Mouse (Mus musculus) gastrocnemius, postnatal 25 days (tissue): ENCODE results near the gene Dap3. TPM values are rescaled to one million over a fixed set of nuclear protein-coding genes. Genes with fewer than 3 reads are reported as not detected.
"Not testable (repeated sequence)": the region's sequence is repeated elsewhere in the genome, so short reads cannot be mapped to it uniquely, and the experiment has no call there.

Experiments used
- DNase-seq: peaks from one replicate; pipeline ENCODE4 v3.0.0; 2022
- long read RNA-seq, 2 experiments: library from polyadenylated mRNA; stranded (forward); transcript quantifications; one replicate each; pipeline ENCODE4 v2.0.0; 2021
- total RNA-seq, 2 experiments: library from RNA; stranded (reverse); gene quantifications; 1 replicate in 1 of 2; 2 replicates in 1 of 2; pipeline ENCODE4 v1.2.3; 2021

The Dap3 gene
- 10 to 100 TPM; 65.7 to 75.2 TPM for total RNA-seq
- long read RNA-seq, experiment 1, full-length matches to known transcripts, result 41 of 65 reads
- long read RNA-seq, experiment 1, partial matches to known transcripts, result 2 of 65 reads
- long read RNA-seq, experiment 1, other reads (novel, unspliced or antisense), result 22 of 65 reads
- long read RNA-seq, experiment 2, full-length matches to known transcripts, result 32 of 50 reads
- long read RNA-seq, experiment 2, partial matches to known transcripts, result 5 of 50 reads
- long read RNA-seq, experiment 2, other reads (novel, unspliced or antisense), result 13 of 50 reads

DNA sequence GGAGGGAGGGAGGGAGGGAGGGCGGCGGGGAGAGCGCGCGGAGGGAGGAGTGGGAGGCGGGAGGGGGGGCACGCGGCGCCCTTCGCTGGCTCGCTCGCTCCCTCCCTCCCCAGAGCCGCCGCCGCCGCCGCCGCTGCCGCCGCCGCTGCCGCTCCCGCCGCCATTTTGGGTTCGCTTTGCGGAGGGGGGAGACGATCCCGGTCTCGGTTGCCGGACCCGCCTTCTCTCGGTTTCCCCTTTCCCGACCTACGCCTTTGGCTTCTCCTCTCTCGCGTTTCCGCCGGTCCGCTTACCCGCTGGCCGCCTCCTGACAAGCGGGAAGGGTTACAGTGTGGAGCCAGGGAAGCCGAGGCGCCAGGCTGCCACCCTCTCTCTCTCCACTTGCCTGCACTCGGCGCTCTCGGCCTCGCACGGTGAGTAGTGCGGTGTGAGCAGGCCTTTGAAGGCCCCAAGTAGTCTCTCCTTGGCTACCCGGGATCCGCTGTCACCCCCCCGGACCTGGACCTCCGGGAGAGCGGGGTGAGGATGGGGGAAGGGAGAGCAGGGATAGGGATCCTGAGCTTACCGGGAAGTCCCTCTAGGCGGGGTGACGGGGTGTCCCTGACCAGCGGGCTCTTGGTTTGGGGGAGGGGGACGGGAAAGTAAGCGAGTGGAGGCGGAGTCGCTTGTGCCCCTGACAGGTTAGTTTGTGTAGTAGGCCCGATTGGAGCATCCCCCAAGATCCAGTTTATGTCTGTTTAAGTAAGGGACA, at the start of gene Dap3, which contains the start of gene Ash1l:
TSS of gene Dap3 (minus strand) at position 606 of the 751 bp plus-strand sequence.
TSS of gene Ash1l (plus strand) at position 47 of the 751 bp plus-strand sequence.
- DNase-seq, result no peak

DNA sequence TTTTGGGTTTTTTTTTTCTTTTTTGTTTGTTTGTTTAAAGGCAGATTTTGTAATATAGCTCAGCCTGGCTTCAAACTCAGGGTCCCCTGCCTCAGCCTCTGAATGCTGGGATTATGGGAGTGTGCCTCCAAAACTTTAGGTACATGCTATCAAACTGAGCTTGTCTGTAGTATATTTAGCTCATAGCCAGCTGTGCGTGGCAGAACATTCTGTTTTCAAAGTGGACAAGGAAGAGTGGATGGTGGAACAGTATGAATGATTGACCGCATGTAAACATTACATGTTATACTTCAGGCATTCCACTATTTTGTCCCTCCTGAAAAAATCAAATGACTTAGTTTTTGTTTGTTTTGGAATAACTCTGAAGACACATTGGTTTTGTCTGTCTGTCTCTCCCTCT, 41.8 kb upstream of the Dap3 start:
- no peak for DNase-seq

DNA sequence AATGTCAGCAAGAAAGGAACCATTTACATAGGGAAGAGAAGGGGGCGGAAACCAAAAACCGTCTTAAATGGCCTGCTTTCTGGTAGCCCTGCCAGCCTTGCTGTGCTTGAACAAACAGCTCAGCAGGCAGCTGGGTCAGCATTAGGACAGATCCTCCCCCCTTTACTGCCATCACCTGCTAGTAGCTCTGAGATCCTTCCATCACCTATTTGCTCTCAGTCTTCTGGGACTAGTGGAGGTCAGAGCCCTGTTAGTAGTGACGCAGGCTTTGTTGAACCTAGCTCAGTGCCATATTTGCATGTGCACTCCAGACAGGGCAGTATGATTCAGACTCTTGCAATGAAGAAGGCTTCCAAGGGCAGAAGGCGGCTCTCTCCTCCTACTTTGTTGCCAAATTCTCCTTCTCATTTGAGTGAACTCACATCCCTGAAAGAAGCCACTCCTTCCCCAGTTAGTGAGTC, 33.0 kb upstream of the Dap3 start:
- DNase-seq, result no peak

DNA sequence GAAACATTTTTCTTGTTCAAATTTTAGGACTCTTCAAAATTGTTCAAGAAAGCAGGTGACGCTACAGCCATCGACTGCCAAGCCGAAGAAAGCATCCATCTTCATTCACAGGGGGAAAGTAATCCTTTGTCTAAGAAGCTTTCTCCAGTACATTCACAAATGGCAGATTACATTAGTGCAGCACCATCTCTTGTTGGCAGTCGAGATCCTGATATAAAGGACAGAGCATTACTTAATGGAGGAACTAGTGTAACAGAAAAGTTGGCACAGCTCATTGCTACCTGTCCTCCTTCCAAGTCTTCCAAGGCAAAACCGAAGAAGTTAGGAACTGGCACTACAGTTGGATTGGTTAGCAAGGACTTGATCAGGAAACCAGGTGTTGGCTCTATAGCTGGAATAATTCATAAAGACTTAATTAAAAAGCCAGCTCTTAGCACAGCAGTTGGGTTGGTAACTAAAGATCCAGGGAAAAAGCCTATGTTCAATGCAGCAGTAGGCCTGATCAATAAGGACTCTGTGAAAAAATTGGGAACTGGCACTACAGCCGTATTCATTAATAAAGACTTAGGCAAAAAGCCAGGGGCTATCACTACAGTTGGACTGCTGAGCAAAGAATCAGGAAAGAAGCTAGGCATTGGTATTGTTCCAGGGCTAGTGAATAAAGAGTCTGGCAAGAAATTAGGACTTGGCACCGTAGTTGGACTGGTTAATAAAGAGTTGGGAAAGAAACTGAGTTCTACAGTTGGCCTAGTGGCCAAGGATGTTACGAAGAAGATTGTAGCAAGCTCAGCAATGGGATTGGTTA, 30.4 kb upstream of the Dap3 start:
- DNase-seq, result no peak

DNA sequence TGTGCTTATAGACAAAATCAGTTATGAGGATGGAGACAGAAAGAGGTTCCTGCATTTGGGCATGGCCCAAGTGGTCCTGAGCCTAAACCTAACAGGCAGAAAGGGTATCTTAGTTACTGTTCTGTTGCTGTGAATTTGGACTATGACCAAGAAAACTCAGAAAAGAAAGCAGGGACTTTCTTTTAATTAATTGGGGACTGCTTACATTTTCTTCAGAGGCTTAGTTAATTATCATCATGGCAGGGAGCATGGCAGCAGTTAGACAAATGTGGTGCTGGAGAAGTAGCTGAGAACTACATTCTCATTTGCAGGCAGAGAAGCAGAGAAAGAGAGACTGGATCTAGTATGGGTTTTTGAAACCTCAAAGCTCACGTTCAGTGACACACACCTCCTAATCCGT, 24.0 kb upstream of the Dap3 start:
- no peak for DNase-seq

DNA sequence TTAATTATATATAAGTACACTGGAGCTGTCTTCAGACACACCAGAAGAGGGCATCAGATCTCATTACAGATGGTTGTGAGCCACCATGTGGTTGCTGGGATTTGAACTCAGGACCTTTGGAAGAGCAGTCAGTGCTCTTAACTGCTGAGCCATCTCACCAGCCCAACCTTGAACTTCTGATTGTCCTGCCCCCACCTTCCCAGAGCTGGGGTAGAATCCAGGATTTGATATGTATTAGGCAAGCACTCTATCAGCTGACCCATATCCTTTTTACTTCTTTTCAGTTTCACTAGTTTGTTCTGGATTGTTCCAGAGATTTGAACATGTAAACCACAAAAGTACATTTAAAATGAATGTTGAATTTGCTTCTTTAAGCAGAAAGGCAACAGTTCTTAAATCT, 12.2 kb upstream of the Dap3 start:
- not testable (repeated sequence) for DNase-seq

DNA sequence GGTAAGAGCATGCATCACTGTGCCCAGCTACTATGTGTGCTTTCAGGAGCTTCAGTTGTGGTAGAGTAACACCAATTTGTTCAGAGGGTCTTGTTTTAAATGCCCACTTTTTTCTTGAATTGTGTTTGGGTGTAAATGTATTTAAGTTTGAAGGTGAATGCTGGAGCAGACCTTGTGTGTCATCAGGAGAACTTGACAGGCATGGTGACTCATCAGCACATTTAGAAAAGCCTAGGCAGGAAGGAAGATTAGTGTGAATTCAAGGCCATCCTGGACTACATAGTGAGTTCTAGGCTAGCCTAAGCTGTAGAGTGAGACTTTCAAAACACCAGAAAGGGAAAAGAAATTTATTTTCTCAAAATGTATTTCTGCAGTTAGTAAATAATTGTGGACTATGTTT, 2.8 kb upstream of the Dap3 start:
- DNase-seq, result no peak

DNA sequence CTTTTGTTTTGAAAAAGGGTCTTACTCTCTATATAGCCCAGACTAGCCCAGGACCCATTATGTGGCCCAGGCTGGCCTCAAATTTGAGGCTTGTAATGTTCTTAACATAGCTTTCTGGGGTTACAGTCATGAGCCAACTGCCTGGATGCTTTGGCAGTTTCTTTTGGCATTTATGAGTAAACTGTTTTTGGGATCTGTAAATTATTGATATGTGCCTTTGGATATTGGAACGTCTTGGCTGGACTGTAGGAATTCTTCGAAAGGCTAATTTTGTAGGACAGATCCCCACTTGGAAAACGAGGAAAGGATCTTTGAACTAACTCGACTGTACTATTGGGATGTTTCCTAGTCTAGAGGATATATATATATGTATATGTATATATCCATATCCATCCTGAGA, 2.3 kb upstream of the Dap3 start:
- no peak for DNase-seq

DNA sequence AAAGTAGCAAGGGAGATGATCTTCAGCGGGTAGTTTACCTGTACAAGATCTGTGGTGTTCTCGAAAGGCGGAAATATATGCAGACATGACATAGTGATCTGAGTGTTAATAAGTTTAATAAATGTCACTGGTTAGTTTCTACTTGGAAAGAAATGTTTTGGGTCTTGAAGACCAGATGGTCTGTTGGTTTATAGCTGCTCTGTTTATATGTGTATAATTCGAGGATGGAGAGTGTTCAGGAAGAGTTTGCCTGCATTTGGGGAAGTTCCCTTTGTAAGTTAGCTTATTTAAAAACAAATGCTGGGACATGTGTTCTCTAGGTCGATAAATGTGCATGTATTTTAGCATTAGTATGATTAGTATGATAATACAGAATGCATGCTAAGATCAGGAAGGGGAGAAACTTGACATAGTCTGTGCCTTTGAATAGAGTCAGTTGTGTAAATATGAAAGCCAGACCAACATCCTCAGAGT, 383 bp upstream of the Dap3 start:
- DNase-seq, result no peak

DNA sequence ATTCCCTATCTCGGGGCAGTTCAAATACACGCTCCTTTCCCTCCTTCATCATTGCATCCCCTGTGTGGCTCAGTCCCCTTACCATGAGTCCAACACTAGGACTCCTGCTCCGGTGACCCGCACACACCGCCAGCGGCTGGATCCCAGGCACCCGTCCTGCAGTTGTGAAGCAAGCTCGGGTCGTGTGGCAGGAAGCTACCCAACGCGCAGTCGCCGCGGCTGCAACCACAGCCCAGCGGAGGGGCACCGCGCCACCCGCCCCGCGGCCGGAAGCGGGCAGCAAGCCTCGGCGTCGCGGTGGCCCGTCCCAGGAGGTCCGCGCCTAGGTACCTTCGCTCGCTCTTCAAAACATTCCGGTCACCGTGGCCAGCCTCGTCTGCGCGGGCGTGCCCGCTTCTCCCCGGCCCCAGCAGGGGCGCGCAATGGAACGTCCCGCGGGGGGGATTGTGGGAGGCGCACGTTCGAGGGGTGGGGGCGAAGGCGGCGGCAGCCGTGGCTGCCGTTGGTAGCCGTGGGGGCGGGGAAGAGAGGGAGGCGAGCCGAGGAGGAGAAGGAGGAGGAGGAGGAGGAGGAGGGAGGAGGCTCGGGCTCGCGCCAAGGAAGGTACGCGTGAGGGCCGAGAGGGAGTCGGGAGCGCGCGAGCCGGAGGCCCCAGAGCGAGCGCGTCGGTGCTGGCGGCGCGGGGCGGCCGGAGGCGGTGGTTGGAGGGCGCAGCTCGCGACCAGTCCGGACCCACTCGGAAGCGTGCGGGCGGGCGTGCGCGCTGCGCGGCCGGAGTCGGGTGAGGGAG, 1.0 kb downstream of the Dap3 start:
- DNase-seq, result peak; percentile 92

DNA sequence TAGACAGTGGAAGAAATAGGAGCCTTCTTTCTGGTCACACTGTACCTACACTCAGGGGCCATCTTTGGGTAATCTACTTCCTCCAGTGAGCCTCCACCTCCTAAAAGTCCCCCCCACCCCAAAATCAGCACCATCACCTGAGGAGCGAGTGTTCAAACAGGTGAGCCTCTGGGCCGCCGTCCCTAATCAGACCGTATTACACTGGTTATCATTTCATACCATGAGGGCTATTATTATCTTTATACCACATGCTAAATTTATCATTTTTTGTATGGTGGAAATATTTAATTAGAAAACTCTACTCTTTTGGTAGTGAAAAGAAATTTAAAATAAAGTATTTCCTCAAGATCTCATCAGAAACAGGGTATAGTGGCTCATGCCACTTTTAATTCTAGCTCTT, 6.9 kb downstream of the Dap3 start:
- no peak for DNase-seq

DNA sequence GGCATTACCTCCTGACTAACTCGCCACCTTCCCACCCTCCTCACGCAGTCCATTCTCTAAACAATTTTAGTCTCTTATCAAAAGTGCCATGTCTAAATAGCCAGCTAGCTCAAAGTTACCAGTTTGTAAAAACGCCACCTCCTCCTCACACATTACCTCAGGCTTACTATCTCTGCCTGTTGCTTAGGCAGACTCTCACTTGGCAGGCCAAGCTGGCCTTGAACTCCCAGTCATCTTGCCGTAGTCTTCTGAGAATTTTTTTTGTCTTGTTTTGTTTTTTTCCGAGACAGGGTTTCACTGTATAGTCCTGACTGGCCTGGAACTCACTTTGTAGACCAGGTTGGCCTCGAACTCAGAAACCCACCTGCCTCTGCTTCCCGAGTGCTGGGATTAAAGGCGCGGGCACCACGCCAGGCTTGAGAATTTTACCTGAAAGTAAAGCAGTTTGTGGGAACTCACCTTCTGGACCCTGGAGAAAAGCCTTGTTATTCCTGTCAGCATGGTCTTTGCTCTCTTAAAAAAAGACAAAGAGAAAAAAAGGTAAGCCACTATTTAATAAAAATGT, 8.6 kb downstream of the Dap3 start:
- no peak for DNase-seq

DNA sequence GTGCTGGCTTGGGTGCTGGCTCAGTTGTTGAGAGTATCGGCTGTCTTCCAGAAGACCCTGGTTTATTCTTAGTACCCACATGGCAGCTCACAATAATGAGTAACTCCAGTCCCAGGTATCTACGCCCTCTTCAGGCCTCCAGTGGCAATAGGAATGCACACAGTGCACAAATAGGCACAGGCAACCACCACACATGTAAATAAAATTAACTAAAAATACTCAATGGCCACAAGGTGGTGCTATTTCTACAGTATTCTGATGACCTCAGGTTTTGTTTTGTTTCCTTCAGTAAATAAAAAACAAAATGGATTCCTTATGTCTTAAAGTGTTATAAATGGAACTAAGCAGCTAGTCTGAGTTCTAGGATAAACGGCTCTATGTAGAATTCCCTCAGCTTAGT, 11.2 kb downstream of the Dap3 start:
- no peak for DNase-seq

DNA sequence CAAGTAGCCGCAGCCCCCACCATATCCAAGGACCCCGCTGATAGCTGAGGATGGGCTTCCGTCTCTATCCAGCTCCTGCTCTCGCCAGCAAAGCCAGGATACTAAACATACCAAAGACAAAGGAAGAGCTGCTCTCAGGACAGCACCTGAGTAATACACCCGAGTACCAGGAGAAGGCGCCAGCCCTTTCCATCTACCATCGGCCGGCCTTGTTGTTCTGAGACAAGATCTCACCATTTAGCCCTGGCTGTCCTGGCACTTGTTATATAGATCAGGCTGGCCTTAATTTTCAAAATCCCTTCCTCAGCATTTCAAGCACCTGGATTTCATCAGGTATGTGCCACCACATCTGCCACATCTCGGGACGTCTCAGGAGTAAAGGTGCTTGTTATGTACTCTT, 11.9 kb downstream of the Dap3 start:
- no peak for DNase-seq

DNA sequence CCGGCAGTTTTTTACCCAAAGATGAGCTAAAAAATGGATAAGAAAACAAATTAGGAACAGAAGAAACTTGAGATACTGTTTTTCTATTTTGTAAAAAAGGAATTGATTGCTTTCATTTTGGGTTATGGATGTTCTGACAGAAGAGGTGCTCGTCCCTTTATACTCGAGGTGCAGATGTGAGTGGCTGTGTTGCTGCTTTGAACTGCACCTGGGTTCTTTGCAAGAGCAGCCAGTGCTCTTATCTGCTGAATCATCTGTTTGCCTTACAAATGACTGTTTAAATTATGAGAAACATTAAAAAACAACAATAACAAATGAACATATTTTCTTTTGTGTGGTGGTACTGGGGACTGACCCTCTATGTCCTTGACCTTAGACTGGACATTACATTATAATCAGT, 21.5 kb downstream of the Dap3 start:
- DNase-seq, result no peak

DNA sequence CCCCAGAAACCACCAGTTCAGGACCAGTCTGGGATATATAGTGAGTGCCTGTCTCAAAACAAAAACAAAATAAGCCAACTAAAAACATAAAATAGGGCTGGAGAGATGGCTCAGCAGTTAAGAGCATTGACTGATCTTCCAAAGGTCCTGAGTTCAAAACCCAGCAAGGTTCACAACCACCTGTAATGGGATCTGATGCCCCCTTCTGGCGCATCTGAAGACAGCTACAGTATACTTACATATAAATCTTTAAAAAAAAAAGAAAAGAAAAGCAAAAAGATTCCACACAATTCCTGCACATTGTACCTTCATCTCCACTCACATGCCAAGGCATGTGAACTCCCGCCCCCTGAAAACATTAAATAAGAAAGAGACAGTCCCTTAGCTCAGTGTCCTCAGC, 25.3 kb downstream of the Dap3 start:
- no peak for DNase-seq

DNA sequence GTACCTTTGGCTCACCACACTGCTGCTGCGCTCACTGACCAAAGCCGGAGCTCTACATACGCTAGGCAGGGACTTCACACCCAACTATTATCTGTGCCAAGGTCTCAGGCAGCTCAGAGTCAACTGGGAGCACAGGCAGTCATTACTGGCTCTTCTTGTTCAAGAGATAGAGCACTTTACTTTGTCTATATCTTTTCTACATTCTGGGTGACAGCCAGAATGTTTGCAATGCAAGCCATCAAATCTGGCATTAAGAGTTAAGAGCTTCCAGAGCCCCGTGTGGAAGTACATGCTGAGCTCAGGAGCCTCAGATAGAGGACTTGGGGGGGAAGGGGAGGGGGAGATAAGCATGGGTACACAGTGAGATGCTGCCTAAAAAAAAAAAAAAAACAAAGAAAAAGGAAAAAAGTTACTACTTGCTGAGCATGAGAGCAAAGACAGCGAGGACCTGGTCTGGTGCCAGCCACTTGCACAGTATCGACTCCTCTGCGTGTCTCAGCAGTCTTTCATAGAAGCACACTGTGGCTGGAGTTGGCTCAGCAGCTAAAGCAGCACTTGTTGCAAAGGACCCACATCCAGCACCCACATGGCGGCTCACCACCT, 26.9 kb downstream of the Dap3 start:
- DNase-seq, result no peak

DNA sequence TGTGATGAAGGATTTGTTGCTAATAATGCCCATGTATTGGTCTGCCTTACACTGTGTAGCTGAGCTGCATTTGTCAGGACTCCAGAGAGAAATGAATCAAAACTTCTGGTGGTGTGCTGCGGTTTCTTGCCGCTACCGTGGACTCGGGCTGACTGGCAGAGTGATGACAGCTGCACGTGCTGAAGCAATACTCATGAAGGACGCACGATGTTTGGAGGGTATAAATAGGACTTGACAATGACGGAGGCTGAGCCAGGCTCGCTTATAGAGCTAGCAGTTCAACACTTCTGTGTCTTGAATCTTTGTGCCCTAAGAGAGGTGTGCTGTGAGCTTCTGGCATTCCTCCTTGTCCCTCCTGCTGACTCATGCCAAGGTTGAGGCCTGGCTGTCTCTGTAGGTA, 29.6 kb downstream of the Dap3 start:
- no peak for DNase-seq

DNA sequence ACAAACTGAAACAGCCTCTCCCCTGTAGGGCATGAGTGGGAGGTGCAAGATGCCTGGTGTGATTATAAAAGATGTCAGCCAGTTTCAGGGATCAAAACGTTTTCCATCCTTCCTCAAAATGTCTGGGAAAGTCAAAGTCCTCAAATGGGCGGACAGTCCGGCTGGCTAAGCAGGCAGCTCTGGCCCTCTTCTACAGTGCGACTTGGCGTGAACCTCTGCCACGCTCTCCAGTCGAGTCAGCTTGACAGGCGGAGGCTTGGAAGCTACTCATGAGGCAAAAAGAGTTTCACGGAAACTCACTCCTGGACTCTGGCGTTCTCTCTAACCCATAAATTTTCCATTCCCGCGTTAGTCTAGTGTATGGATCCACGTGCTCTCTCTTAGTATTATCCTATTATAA, 32.0 kb downstream of the Dap3 start:
- no peak for DNase-seq

DNA sequence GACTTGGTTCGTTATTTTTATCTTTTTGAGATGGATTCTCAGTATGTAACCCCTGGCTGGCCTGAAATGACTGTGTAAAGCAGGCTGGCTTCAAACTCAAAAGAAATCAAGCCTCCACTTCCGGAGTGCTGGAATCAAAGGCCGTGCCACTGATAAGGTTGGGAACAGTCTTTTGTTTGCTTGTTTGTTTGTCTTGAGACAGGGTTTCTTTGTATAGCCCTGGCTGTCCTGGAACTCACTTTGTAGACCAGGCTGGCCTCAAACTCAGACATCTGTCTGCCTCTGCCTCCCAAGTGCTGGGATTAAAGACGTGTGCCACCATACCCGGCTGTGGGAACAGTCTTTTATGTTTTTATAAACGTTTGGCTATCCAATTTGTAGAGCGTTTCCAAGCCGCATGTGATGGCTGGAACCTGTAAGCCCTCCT, 36.6 kb downstream of the Dap3 start:
- DNase-seq, result no peak
